Mouse (Mus musculus): ENCODE measurements around the gene Rab8b.
"Not testable (repeated sequence)": the region's sequence is repeated elsewhere in the genome, so short reads cannot be mapped to it uniquely, and the experiment has no call there.

Gene Rab8b

DNA sequence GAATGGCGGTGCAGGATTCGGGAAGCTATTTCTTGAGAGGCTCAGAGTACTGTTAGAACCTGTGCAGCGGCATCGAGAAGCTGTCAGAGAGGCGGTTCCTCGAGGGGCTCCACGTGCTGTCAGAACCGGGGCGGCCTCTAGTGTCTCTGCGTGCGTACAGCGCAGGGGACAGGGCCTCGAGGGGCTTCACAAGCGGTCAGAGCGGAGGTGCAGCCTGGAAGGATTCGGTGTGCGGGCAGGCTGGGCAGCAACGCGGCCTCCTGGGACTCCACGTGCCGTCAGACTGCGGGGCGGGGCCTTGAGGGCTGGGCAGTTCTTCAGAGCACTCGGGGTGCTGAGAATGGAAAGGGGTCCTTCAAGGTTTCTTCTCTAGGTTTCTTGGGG lies 84.4 kb downstream of the Rab8b start:
- DNase-seq (ENCODE audit: low spot score in 2 of 2), result peak in 1 of 2 experiments; percentile 29

GRCm38 (mm10) chr9:66834318-66835096 lies 85.0 kb downstream of the Rab8b start, which contains the start of gene Aph1c:
Gene Aph1c, minus strand, starts transcription at chr9:66834726.
- peak; percentile 98 for DNase-seq (ENCODE audit: low spot score in 2 of 2)

GRCm38 (mm10) chr9:66833851-66834250 lies 85.6 kb downstream of the Rab8b start:
- DNase-seq (ENCODE audit: low spot score in 2 of 2), result no peak

DNA sequence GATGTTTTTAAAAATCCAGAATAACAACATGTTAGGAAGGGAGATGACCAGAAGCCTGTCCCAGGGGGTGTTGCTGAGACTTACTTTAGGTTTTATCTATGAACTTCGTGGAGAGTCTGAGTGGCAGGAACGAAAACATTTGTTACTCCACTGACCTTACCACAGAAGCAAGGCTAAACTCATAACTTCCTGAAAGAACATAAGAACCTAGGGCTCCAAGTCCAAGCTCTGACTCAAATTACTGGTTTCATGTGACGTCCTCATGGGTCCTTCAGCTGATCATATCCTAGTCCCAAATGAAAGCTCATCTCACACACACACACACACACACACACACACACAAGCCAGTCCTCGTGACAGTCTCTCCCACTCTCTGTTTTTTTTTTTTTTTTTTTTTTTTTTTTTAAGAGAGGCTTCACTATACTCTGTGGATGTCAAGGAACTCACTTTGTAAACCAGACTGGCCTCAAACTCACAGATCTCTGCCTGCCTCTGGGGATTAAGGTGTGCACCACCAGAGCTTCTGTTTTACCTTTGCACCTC lies 87.0 kb downstream of the Rab8b start:
- no peak for DNase-seq (ENCODE audit: low spot score in 2 of 2)

DNA sequence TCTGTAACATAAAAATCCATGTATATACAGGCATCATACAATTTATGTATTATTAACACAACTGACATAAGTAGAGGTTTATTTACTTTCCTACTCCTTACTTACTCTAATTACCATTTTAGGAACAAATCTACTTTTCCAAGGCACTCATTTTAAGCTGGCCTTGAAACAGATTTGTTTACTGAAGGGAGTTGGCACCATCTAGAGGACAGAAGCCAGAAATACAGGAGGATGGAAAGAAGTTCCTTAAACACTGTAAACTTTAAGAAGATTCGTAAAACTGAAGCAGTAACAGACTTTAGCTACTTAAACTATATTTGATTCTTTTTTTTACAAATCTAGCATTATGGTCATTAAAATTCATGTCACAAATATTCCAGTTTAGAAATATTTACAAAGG lies 93.5 kb downstream of the Rab8b start:
- DNase-seq (ENCODE audit: low spot score in 2 of 2), result no peak

- DNase-seq (ENCODE audit: low spot score in 2 of 2), result not testable (repeated sequence)
Observed at GRCm38 (mm10) chr9:66822255-66822654, 97.2 kb downstream of the Rab8b start.

GRCm38 (mm10) chr9:66820996-66821395 lies 98.5 kb downstream of the Rab8b start:
- no peak for DNase-seq (ENCODE audit: low spot score in 2 of 2)

DNA sequence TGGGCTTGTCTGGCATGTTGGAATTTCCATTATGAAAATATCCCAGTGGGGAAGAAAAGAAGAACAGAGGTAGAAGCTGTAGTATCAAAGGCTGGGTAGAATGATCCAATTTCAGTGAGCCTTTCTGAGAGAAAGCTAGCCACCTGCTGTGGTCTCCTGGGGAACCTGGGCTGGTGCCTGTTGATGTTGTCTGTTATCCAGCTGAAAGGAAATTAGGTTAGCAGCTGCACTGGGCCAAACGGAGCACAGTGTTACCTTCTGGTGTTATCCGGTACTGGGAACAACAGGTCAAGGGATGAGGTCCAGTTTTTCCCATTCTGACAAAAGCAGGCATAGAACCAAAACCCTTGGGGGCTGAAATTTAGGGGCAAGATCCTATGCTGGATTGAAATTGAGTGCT lies 106.1 kb downstream of the Rab8b start:
- DNase-seq (ENCODE audit: low spot score in 2 of 2), result no peak

- not testable (repeated sequence) for DNase-seq (ENCODE audit: low spot score in 2 of 2)
Observed at GRCm38 (mm10) chr9:66805951-66806350, 113.5 kb downstream of the Rab8b start.

- no peak for DNase-seq (ENCODE audit: low spot score in 2 of 2)
Observed at GRCm38 (mm10) chr9:66801947-66802346, 117.5 kb downstream of the Rab8b start.

DNA sequence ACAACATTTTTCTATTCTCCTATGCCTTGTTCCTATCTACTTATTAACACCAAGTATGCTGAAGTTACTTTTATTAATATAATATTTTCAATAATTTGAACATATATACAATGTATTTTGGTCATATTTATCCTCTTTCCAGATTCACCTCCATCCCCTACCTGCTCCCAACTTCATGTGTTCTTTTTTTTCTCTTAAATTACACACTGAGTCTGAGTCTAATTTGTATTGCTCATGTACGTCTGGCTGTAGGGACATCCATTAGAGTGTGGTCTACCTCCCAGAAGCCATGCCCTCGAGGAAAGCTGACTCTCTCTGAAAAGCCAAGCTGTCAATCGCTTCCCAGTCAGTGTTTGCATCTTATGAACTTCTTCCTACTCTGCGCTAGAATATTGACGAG lies 122.7 kb downstream of the Rab8b start, which contains the start of gene Gm10647:
Gene Gm10647 (plus strand): TSS at position 301 of the 400 bp plus-strand sequence.
- DNase-seq (ENCODE audit: low spot score in 2 of 2), result no peak

GRCm38 (mm10) chr9:66795464-66796324 lies 123.8 kb downstream of the Rab8b start, which contains the start of gene Aph1b:
Gene Aph1b, minus strand, starts transcription at chr9:66795490.
- peak; percentile 77 for DNase-seq (ENCODE audit: low spot score in 2 of 2)

GRCm38 (mm10) chr9:66794629-66795463 lies 124.6 kb downstream of the Rab8b start:
- no peak for DNase-seq (ENCODE audit: low spot score in 2 of 2)

Measured in spleen, postnatal 14 days (tissue).